Mouse (Mus musculus) cerebellum, postnatal 36 days (tissue): Measurements from ENCODE around the gene Papola.
"Not testable (repeated sequence)": the region's sequence is repeated elsewhere in the genome, so short reads cannot be mapped to it uniquely, and the experiment has no call there.

ENCODE experiments used
- DNase-seq, 2 experiments: peaks; one replicate each; pipeline ENCODE4 v3.0.0; 2021 to 2022; ENCODE audit warnings: mixed read lengths in 2 of 2

The Papola gene

DNA sequence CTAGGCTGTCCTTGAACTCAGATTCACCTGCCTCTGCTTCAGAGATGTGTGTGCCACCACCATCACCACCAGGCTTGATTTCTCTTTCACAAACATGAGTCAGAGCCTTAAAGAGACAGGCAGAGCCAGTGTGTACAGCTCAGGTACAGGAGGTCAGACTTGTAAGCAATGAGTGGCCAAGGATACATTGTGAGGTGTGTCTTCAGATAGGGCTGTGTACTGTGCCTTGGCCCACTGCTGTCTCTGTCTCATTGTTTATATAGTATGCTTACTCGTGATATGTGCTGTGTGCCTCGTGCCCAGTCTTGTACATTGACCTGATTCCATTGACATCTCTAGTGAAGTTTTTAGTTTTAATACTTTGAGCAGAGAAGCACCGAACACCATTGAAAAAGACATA, 21.3 kb downstream of the Papola start:
- DNase-seq, result no peak

GRCm38 (mm10) chr12:105806205-105806604, 21.7 kb downstream of the Papola start:
- DNase-seq, result no peak

DNA sequence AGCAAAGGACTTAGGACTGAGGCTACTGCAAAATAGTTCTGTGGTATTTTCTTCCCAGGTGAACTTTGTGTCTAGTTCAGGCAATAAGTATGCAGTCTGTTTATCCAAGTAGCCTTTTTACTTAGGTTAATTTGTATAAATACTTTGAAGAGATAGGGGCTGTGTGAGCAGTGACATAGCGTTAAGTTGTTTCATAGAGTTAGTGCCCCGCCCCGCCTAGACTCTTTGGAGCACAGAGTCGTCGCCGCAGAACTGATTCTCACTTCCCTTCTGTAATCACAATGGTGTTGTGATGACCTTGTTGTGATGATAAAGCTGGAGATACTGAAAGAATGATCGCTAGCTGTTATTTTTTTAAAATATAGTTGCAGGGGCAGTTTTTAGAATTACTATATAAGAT, 22.9 kb downstream of the Papola start:
- DNase-seq, result no peak

- DNase-seq, result no peak
Measured at GRCm38 (mm10) chr12:105808945-105809344, 24.5 kb downstream of the Papola start.

DNA sequence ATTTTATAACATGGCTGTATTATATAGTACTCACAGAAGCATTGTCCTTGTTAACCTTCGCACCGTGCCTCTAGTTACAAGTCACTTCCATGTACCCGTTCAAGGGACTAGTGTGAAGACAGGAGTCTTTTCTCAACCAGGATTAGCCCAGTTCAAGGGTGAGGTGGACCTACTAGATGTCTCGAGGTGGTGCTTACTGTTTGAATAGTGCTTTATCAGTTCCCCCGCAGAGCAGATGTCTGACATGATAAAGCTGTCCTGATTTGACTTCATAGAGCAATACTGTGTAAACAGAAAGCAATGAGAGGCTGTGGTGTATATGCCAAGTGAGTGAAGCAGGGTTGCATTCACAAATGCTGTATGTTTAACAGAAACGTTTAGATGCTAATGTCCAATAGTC, 26.1 kb downstream of the Papola start:
- no peak for DNase-seq

DNA sequence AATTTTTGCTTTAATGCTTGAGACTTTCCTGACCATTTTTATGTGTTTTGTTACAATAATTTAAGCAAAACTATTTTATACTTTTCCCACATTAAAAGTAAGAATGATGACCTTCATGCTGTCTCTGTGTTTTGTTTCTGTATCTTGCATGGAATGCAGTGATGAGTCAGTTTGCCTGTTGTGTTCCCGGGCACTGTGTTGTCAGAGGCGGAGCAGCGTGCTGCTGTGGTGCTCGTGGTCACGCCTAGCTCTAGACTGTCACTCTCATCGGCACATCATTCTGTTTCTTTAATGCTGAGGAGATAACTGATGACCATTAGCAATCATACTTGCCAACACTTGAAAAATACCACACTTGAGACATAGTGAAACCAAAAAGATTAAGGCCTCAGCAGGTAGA, 29.5 kb downstream of the Papola start:
- no peak for DNase-seq

GRCm38 (mm10) chr12:105823472-105823871, 39.0 kb downstream of the Papola start:
- DNase-seq, result no peak

- no peak for DNase-seq
Measured at GRCm38 (mm10) chr12:105824743-105825142, 40.2 kb downstream of the Papola start.

- DNase-seq, result no peak
Measured at GRCm38 (mm10) chr12:105825266-105825665, 40.8 kb downstream of the Papola start.

DNA sequence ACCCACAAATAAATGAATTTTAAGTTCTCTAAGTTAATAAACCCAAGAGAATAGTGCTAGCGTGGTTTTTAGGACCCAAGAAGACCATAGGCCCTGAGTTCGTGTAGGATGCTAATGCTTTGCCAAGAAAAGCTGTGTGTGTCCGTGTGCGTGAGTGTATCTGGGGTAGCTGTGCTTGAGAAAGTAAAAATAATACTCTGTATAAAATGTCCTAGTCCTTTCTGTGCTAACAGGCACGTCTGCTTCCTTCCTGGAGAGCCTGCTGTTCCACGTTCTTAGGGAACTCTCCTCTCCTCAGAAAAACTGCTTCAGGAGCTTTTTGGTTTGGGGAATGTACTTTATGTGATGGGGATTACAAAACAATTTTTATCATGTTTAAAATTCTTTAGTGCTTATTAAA, 48.0 kb downstream of the Papola start:
- no peak for DNase-seq

GRCm38 (mm10) chr12:105834926-105835325, 50.4 kb downstream of the Papola start:
- no peak for DNase-seq

DNA sequence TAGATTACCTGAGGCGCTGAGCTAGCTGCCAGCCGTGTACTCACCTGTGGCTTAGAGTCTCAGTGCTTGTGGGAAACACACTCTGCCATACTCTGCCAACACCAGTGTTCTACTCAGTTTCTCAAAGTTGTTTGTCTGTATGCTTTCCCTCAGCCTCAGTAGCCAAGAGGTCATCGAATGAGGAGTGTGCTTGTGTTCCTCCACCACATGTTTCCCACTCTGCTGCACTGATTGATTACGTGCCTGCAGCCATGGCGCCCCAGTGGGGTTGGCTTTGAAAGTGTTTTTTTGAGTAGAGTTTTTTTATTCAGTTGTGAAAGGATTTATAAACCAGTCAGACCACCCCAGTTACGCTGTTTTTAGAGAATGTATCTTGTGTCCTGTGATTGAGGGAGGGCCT, 51.1 kb downstream of the Papola start:
- DNase-seq, result no peak

GRCm38 (mm10) chr12:105836196-105836595, 51.7 kb downstream of the Papola start:
- peak; percentile 28 to 30 for DNase-seq

DNA sequence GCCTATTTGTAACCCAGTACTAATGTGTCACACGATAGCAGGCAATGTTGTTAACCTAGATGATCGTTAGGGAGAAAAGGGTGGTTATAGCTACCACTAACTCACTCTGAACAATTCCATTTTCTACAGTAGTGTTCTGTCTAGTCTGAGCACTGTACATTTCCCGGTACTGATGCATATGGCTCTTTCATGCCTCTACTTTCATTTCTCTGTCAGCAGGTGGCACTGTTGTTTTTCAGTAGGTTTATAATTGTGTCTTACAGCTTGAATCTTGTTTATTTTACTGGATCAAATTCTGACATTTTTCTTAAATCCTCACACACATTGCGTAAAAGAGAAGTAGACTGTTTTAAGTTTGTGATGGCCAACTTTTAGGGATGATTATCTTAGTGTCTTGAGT, 54.6 kb downstream of the Papola start:
- DNase-seq, result no peak

GRCm38 (mm10) chr12:105840545-105840944, 56.1 kb downstream of the Papola start:
- not testable (repeated sequence) for DNase-seq

GRCm38 (mm10) chr12:105843243-105844005, 58.9 kb downstream of the Papola start:
- peak; percentile 67 to 70 for DNase-seq

DNA sequence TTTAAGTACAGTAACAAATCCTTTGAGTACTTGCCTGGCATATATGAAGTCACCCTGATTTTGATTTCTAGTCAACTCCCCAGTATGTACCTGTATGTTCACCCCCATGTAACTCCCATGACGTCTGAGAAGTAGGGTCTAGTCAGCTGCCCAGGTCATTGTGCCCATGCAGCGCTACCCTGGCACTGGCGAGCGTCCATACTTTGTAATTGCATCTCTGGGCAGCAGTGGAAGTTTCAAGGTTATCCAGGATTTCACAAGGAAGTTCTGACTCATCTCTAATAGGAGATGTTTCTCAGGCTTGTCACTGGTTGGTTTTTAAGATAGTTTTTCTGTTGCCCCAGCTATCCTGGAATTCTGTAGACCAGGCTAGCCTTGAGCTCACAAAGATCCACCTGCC, 59.9 kb downstream of the Papola start:
- DNase-seq, result no peak

GRCm38 (mm10) chr12:105849102-105849501, 64.6 kb downstream of the Papola start:
- no peak for DNase-seq

DNA sequence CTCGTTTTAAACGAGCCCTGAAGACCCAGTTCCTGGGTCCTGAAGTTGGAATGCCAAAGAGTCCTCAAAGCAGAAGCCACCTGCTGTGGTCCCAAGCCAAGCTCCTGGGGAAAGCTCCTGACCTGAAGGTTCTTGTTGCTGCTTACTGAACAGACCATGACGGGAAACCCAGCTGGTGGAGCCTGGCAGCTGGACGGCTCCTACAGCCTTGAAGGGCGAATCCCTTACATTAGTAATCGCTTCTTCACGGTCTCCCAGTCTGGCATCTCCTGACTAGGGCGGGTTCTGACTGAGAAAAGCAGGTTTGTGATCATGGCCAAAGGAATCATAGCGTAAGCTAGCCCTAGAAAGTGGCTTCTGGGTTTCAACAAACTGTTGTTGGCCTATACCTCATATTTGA, 66.2 kb downstream of the Papola start:
- DNase-seq, result no peak

- no peak for DNase-seq
Measured at GRCm38 (mm10) chr12:105852798-105853197, 68.3 kb downstream of the Papola start.

DNA sequence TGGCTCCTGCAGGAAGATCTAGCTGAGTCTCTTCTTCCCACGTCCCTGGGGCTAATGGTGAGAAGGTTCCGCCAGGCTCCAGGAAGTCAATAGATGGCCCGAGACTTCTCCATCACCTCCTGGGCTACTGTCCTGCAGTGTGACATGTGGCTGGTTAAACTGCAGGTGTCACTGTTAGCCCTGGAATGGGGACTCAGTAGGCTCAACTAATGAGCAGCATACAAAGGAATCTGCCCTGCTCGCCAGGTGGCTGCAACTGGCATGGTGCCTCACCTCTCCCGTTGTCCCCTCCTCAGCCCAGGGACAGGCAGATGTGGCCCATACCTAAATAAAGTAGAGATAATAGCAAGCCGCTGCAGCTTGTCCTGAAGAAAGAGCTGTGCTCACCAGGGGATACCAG, 70.1 kb downstream of the Papola start:
- peak; percentile 32 to 37 for DNase-seq

DNA sequence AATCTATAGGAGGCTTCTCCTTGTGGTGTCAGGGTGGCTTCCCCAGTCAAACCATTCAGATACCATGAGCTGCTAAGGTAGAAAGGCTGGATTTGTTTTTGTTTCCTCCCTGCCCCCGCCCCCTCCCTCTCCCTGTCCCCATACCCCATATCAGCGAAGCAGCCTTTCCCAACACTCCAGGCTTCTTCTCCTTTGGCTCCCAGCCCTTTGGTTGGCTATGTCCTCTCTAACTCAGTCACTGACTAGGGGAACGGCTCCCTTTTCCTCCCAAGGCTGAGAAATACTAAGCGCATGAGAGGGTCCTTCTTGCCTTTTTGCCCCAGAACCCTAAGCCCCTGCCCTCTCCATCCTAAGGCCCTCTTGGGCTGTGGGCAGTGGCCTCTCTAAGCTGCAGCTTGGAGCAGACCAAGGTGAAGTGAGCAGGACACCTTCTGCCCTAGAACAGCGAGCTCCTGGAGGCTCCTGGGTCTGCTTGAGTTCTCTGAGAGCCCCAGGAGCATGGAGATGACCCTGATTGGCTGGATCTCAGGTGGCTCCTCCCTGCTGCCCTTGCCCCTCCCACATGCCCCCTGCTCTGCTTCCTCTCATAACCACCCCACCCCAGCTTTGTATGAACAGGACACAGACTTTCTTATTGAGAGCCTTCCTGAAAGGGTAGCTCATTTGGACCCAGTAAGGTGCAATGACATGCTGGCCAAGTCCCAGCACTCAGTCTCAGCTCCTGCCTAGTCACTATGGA, 73.6 kb downstream of the Papola start:
- no peak for DNase-seq

- DNase-seq, result no peak
Measured at GRCm38 (mm10) chr12:105862072-105862471, 77.6 kb downstream of the Papola start.

DNA sequence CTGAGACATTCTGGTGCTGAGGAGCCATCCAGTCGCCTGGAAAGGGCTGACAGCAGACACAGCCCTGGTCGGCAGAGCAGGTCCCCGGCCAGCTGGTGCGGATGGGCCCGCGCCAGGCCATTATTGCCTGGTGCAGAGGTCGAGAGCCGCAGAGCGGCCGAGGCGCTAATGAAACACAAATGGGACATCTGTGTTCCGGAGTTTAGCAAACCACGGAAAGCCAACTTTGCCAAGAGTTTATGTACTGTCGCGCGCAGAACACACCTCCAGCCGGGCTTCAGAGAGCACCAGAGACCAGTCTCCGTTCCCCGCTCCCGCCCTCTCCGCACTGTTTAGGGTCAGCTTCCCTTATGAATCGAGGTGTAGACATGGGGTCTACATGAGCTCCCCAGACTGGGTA, 78.1 kb downstream of the Papola start:
- peak; percentile 27 to 47 for DNase-seq
